Mouse (Mus musculus) forebrain, embryonic 12.5 days (tissue): ENCODE data around the gene Isyna1. TPM values are rescaled to one million over a fixed set of nuclear protein-coding genes. Genes with fewer than 3 reads are reported as not detected.

Experiments
- ATAC-seq: fragments of 200-750 bp; cut with Nextera tagmentation; 2 replicates; pipeline ENCODE4 v1.8.0; 2017; ENCODE audit warnings: moderate TSS enrichment; ENCODE audit not compliant: low FRiP score
- H3K27ac ChIP-seq: fragments of 300-500 bp; sonication (generic); 2 replicates; pipeline ENCODE4 v1.5.1; 2016; ENCODE audit warnings: mild to moderate bottlenecking
- H3K27me3 ChIP-seq: fragments of 300-500 bp; sonication (generic); 2 replicates; pipeline ENCODE4 v1.6.1; 2016; ENCODE audit warnings: mild to moderate bottlenecking
- H3K36me3 ChIP-seq: fragments of 300-500 bp; sonication (generic); replicated peaks from 2 replicates; pipeline ENCODE4 v1.6.1; 2016; ENCODE audit warnings: mild to moderate bottlenecking
- H3K4me1 ChIP-seq: fragments of 300-500 bp; sonication (generic); 2 replicates; pipeline ENCODE4 v1.6.1; 2016
- H3K4me2 ChIP-seq: fragments of 300-500 bp; sonication (generic); 2 replicates; pipeline ENCODE4 v1.6.1; 2016; ENCODE audit warnings: mild to moderate bottlenecking, moderate library complexity
- H3K4me3 ChIP-seq: fragments of 300-500 bp; sonication (generic); replicated peaks from 2 replicates; pipeline ENCODE4 v1.5.1; 2016; ENCODE audit warnings: mild to moderate bottlenecking
- H3K9ac ChIP-seq: fragments of 300-500 bp; sonication (generic); 2 replicates; pipeline ENCODE4 v1.6.1; 2016; ENCODE audit warnings: mild to moderate bottlenecking
- H3K9me3 ChIP-seq: fragments of 300-500 bp; sonication (generic); 2 replicates; pipeline ENCODE4 v1.6.1; 2016
- WGBS: fragments of 180-500 bp; shearing (Covaris S2); methylation state at CpG from one replicate; pipeline ENCODE4 v1.1.7; 2016; 5-methylcytosine and 5-hydroxymethylcytosine counted together
- polyA plus RNA-seq: library from polyadenylated mRNA; unstranded; fragments of >200 nt; fragmentation: Nextera tagmentation; extraction: Ambion mirVana; gene quantifications from 2 replicates; pipeline ENCODE4 v1.2.1, GENCODE M21; 2016

Gene Isyna1
- polyA plus RNA-seq, 1 experiment from 2014 or later, result 107 TPM

DNA sequence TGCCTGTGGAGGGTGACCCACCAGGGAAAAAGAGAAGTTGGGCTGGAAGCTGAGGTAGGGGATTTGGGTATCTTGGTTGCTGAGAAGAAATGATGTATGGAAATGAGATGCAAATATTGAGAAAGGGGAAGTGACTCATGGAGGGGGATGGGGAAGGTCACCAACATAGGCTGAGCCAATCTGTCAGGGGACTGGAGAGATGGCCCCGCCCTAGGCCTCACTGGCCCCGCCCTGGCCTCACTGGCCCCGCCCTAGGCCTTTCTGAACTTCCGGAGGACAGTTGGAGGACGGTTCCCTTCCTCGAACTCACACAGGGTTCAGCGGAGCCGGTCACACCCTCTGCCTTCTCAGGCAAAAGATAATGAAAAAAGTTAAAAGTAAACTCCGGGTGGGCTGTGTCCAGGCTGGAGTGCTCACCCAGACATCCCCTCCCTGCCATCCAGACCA, 24.7 kb downstream of the Isyna1 start:
- Histone ChIP-seq H3K4me3 (no peak overlapping the region), H3K9me3 (no peaks in the 10 kb centered on the region), H3K9ac (no peak overlapping the region; the same call in 1 of the 2 replicates), H3K4me2 (no peak overlapping the region), H3K27me3 (peaks cover 31% of the 10 kb centered on the region), H3K36me3 (no peaks in the 10 kb centered on the region), H3K4me1 (peaks cover 14% of the 10 kb centered on the region), H3K27ac (no peak overlapping the region)
- peak; percentile 40; the same call in 1 of the 2 replicates for ATAC-seq
- WGBS, result 32% methylated on average over 9 of the region's 9 CpGs

DNA sequence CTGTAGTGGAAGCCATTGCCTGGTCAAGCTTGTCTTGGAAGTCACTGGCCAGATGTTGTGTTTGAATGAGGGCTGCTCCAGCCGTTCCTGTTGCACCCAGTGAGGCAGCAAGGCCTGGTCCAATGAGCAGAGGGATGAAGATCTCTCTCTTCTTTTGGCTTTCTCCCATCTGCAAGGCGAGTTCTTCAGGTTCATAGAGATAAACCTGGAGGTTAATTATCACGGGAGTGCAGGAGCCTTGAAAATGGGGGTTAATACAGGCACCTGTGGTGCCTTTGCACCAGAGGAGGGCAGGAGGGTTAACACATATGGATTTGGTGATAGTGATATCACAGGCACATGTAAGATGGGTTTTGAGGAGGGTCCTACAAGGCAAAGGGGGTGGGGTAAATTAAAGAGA, 28.0 kb downstream of the Isyna1 start:
- no peak overlapping the region for H3K4me3 ChIP-seq
- no peak for ATAC-seq
- 59% methylated on average over 3 of the region's 3 CpGs for WGBS

GRCm38 (mm10) chr8:70625104-70625503, 30.9 kb downstream of the Isyna1 start:
- 20% methylated on average over 5 of the region's 5 CpGs for WGBS
- no peak overlapping the region for H3K27ac ChIP-seq

More for the DNA sequence above, 28.0 kb downstream of the Isyna1 start:
- no peaks in the 10 kb centered on the region for H3K9me3 ChIP-seq
- no peaks in the 10 kb centered on the region for H3K36me3 ChIP-seq
- H3K27me3 ChIP-seq, result peaks cover 29% of the 10 kb centered on the region
- peaks cover 14% of the 10 kb centered on the region for H3K4me1 ChIP-seq
- no peak overlapping the region for H3K27ac ChIP-seq
- H3K4me2 ChIP-seq, result no peak overlapping the region
- no peak overlapping the region for H3K9ac ChIP-seq

DNA sequence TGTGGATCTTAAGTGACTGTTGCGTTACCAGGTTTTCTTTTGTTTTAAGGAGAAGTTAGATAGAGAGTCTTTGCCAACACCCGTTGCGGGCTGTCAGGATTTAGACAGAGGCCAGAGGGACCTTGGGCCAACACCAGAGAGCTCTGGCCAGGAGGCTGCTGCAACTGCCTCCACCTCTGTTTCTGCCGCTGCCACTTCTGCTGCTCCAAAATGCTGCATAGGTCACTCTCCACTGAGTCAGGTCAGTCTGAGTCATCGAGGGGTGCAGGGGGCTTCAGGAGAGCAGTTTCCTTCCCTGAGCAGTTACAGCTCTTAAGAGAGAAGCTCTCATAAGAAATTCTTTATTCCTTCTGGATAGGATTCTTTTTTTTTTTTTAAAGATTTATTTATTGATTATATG, 32.9 kb downstream of the Isyna1 start:
- Histone ChIP-seq H3K4me3 (no peak overlapping the region), H3K27me3 (peaks cover 28% of the 10 kb centered on the region), H3K4me2 (no peak overlapping the region), H3K36me3 (no peaks in the 10 kb centered on the region), H3K27ac (no peak overlapping the region), H3K9me3 (no peaks in the 10 kb centered on the region), H3K4me1 (peaks cover 23% of the 10 kb centered on the region), H3K9ac (no peak overlapping the region)
- WGBS, result 87% methylated on average over 5 of the region's 5 CpGs
- ATAC-seq, result no peak

More at GRCm38 (mm10) chr8:70625104-70625503, 30.9 kb downstream of the Isyna1 start:
- H3K9me3 ChIP-seq, result no peaks in the 10 kb centered on the region
- H3K4me2 ChIP-seq, result no peak overlapping the region
- no peaks in the 10 kb centered on the region for H3K36me3 ChIP-seq
- peaks cover 11% of the 10 kb centered on the region for H3K4me1 ChIP-seq
- peaks cover 31% of the 10 kb centered on the region for H3K27me3 ChIP-seq
- ATAC-seq, result no peak
- no peak overlapping the region for H3K4me3 ChIP-seq
- H3K9ac ChIP-seq, result no peak overlapping the region

DNA sequence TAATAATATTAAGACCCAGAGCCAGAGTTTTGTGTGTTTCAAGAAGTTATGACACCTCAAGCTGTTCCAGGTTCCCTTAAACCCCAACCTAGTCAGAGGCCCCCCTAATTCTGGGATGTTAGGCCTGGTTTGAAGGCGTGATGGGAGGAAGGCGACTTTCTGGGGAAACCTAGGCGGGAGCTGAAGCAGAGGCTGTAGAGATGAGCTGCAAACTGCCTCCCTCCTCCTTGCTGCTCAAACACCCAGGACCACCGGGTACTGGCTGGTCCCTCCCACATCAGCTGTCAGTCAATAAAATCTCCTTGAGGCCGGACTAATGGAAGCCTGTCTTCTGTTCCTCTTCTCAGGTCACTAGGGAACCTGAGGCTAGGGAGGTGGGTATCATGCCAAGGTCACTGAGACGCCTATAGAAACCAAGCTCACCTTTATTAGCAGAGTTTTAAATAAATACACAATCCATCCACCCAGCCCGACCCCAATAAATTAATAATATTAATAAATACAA, 34.9 kb downstream of the Isyna1 start:
- Histone ChIP-seq H3K4me3 (peak overlapping the region; percentile 51), H3K4me2 (peak overlapping the region; percentile 60), H3K9me3 (no peaks in the 10 kb centered on the region), H3K9ac (peak overlapping the region; percentile 49; the same call in 1 of the 2 replicates), H3K27ac (peak overlapping the region; percentile 65; the same call in 1 of the 2 replicates), H3K27me3 (peaks cover 30% of the 10 kb centered on the region), H3K4me1 (peaks cover 23% of the 10 kb centered on the region), H3K36me3 (no peaks in the 10 kb centered on the region)
- WGBS, result 59% methylated on average over 7 of the region's 7 CpGs
- peak; percentile 16; the same call in 1 of the 2 replicates for ATAC-seq

DNA sequence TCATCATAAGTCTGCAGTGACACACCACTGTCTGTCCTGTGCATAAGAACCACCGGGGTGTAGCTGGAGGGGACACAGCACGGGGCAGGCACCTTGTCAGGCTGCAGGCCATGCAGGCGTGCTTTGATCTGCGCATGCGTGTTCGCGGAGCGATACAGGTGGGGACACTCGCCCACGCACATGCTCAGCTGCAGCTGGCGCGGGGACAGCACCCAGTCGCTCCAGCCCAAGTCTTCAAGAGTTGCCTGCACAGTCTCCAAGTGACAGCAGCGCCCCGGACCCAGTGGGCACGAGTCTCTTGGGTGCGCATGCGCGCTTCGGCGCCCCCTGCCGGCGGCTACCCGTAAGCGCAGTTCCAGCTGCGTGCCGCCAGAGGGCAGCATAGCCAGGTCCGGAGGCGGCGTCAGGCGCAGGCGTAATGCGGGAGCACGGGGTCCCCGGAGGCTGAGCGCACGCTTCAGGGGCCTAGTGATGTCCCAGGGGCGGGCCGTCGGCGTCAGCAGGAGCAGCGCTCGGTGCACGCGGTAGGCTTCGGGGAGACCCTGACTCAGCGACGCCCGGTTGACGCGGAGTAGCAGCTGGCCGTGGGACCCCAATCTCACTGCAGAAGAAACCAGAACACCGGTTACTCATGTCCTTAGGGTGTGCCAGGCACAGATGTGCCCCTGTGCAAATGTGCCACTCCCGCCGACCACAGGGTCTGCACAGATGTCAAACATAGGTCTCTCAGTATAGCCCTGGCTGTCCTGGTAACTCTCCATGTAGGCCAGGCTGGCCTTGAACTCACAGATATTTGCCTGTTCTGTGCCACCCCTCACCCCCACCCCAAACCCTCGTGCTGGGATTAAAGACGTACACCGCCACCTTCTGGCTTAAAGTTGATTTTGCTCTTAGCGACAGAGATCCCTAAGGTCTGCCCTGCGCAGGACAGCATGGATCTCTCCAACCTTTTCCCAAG, 35.7 kb downstream of the Isyna1 start:
- Histone ChIP-seq H3K36me3 (no peaks in the 10 kb centered on the region), H3K4me1 (peaks cover 23% of the 10 kb centered on the region), H3K27ac (peak overlapping the region; percentile 65), H3K4me3 (peak overlapping the region; percentile 51), H3K27me3 (peaks cover 30% of the 10 kb centered on the region), H3K9me3 (no peaks in the 10 kb centered on the region), H3K4me2 (peak overlapping the region; percentile 60), H3K9ac (peak overlapping the region; percentile 49; the same call in 1 of the 2 replicates)
- peak; percentile 91 for ATAC-seq
- WGBS, result 2% methylated on average over 60 of the region's 60 CpGs

- no peaks in the 10 kb centered on the region for H3K36me3 ChIP-seq
- no peaks in the 10 kb centered on the region for H3K9me3 ChIP-seq
- peaks cover 30% of the 10 kb centered on the region for H3K27me3 ChIP-seq
- no peak overlapping the region for H3K27ac ChIP-seq
- peak overlapping the region; percentile 49; the same call in 1 of the 2 replicates for H3K9ac ChIP-seq
- peaks cover 25% of the 10 kb centered on the region for H3K4me1 ChIP-seq
- ATAC-seq, result peak; percentile 21
- H3K4me3 ChIP-seq, result no peak overlapping the region
- peak overlapping the region; percentile 4; the same call in 1 of the 2 replicates for H3K4me2 ChIP-seq
- 12% methylated on average over 22 of the region's 22 CpGs for WGBS
These were observed 36.6 kb downstream of the Isyna1 start for GRCm38 (mm10) chr8:70630532-70631381.

DNA sequence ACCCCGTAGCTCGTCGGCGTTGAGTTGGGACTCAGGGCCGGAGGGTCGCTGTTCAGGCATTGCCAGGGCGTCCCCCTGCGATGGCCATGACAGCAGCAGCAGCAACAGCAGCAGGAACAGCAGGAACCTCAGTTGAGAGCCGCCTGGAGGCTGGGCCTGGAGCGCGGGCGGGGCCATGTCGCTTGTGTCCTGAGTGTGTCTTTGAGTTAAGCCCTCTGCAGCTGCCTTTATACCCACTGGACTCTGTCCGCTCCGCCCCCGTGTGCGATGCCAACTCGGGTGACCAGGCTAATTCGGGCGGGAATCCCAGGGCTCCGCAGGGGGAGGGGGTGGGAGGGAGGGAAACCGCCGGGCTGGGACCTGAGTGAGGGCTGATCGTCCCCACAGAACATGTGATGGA, 37.3 kb downstream of the Isyna1 start:
- Histone ChIP-seq H3K27ac (no peak overlapping the region), H3K9me3 (no peaks in the 10 kb centered on the region), H3K36me3 (no peaks in the 10 kb centered on the region), H3K27me3 (peaks cover 30% of the 10 kb centered on the region), H3K4me3 (no peak overlapping the region), H3K4me1 (peaks cover 25% of the 10 kb centered on the region), H3K9ac (peak overlapping the region; percentile 47; the same call in 1 of the 2 replicates), H3K4me2 (no peak overlapping the region)
- ATAC-seq, result no peak
- 18% methylated on average over 24 of the region's 24 CpGs for WGBS

DNA sequence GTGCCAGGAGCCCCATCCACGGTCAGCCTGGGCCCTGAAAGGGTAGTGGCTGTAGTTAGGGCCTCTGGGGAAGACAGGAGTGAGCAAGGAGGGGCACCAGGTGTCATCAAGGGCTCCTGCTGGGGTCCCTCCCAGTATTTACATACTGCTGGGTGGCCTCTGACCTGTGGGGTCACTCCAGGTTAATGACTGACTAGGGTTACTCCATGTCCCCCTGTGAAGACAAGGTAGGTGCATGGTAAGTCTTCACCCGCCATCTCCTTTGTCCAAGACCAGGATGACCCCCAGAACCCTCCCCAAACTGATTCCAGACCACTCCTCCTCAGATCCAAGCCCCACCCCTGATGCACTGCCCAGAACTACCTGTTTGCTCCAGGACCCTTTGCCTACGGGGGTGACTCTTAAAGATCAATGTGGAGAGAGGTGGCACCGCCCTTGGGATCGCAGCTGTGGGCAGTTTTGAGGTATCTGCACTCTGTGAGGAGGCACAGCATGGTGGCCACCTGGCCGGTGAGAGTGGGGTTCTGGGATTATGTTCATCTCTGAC, 38.2 kb downstream of the Isyna1 start, which contains the start of gene Gdf15:
Gene Gdf15, minus strand, starts transcription at position 111 of the 547 bp plus-strand sequence.
- Histone ChIP-seq H3K9ac (peak within 1 kb of the TSS; percentile 47; the same call in 1 of the 2 replicates), H3K27ac (no peak within 1 kb of the TSS), H3K4me1 (peaks cover 31% of the 10 kb centered on the region), H3K9me3 (no peaks in the 10 kb centered on the region), H3K4me3 (no peak within 1 kb of the TSS), H3K27me3 (peaks cover 30% of the 10 kb centered on the region), H3K4me2 (no peak within 1 kb of the TSS), H3K36me3 (no peaks in the 10 kb centered on the region)
- 76% methylated on average over 6 of the region's 6 CpGs for WGBS
- ATAC-seq, result no peak

- Histone ChIP-seq H3K27me3 (peaks cover 27% of the 10 kb centered on the region), H3K4me3 (no peak overlapping the region), H3K9ac (no peak overlapping the region), H3K4me1 (peaks cover 30% of the 10 kb centered on the region), H3K9me3 (no peaks in the 10 kb centered on the region), H3K36me3 (no peaks in the 10 kb centered on the region), H3K4me2 (no peak overlapping the region), H3K27ac (no peak overlapping the region)
- ATAC-seq, result no peak
- WGBS, result 69% methylated on average over 6 of the region's 6 CpGs
These were observed 39.9 kb downstream of the Isyna1 start for GRCm38 (mm10) chr8:70634066-70634465.

DNA sequence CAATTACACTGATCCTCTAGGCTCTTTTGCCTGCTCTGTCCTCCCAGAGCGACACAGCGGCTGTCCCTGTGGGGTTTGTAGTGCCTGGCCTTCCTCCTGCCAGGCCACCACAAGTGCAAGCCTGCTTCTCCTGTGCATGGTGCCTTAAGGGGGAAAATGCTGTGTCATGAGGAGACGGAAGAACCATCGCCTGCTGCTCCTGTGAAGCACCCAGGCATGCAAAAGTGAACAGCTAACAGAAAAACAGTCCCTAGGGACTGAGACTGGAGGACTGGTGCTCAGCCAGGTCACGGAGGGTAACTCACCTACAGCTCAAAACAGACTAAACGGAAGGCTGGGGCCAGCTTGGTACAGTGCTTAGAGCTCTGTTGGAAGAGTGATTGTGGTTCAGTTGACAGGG, 41.4 kb downstream of the Isyna1 start:
- H3K9ac ChIP-seq, result no peak overlapping the region
- H3K4me2 ChIP-seq, result no peak overlapping the region
- H3K9me3 ChIP-seq, result no peaks in the 10 kb centered on the region
- WGBS, result 79% methylated on average over 6 of the region's 6 CpGs
- no peak for ATAC-seq
- no peak overlapping the region for H3K4me3 ChIP-seq
- H3K4me1 ChIP-seq, result peaks cover 16% of the 10 kb centered on the region
- H3K27me3 ChIP-seq, result peaks cover 27% of the 10 kb centered on the region
- no peaks in the 10 kb centered on the region for H3K36me3 ChIP-seq
- no peak overlapping the region for H3K27ac ChIP-seq
